ENCODE assay signal across 8 mouse cellular contexts in the genomic region with DNA sequence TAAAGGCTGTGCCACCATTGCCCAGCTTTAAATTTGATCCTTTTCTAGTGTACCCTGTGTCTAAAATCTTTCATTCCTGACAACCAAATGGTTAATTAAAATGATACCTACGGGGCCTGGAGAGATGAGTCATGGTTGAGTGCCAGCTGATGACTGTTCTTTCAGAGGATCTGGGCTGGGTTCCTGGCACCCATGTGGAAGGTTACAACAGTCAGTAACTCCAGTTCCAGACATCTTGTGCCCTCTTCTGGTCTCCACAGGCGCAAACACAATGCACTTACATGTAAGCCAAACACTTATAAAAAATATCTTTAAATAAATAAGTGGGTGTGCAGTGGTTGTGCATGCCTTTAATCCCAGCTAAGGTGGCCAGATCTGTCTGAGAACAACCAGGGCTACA. TPM values are rescaled to one million over a fixed set of nuclear protein-coding genes. Genes with fewer than 3 reads are reported as not detected.
DNase-seq lines count a peak whose midpoint lies in the region; ATAC-seq lines count a peak whose summit lies in the region.

No protein-coding gene starts in this region.

- no peaks in the 10 kb centered on the region for H3K27me3 ChIP-seq in erythroblast, embryonic 14.5 days (ENCODE audit: control insufficient read depth)
- H3K27me3 ChIP-seq in lung, embryonic 15.5 days, result no peaks in the 10 kb centered on the region
- H3K27me3 ChIP-seq in liver, embryonic 15.5 days, result no peaks in the 10 kb centered on the region

- H3K4me1 ChIP-seq in erythroblast, embryonic 14.5 days (ENCODE audit: control insufficient read depth), result peaks cover 65% of the 10 kb centered on the region
- H3K4me1 ChIP-seq in lung, embryonic 15.5 days, result peaks cover 15% of the 10 kb centered on the region
- H3K4me1 ChIP-seq in liver, embryonic 15.5 days (replicated peaks), result peaks cover 50% of the 10 kb centered on the region

- H3K36me3 ChIP-seq in erythroblast, embryonic 14.5 days (ENCODE audit: control insufficient read depth), result peaks cover 65% of the 10 kb centered on the region
- peaks cover 23% of the 10 kb centered on the region for H3K36me3 ChIP-seq in lung, embryonic 15.5 days
- H3K36me3 ChIP-seq in liver, embryonic 15.5 days (replicated peaks), result peaks cover 41% of the 10 kb centered on the region

- peak overlapping the region; percentile 84 for H3K4me3 ChIP-seq in erythroblast, embryonic 14.5 days (replicated peaks)
- no peak overlapping the region for H3K4me3 ChIP-seq in lung, embryonic 15.5 days
- H3K4me3 ChIP-seq in liver, embryonic 15.5 days (replicated peaks), result peak overlapping the region; percentile 84; the same call in 1 of the 2 replicates

- 72% methylated on average over 2 of the region's 2 CpGs for WGBS in lung, embryonic 15.5 days
- 85% methylated on average over 2 of the region's 2 CpGs for WGBS in liver, embryonic 15.5 days (ENCODE audit: insufficient replicate concordance)

- no peak for DNase-seq in lung, adult 18-20 months
- DNase-seq in adipocyte (ENCODE audit: low spot score), result peak; percentile 36
- DNase-seq in embryo, embryonic 9.5 days (ENCODE audit: extremely low spot score), result no peak

- H3K27ac ChIP-seq in lung, embryonic 15.5 days, result no peak overlapping the region
- H3K27ac ChIP-seq in liver, embryonic 15.5 days (replicated peaks), result peak overlapping the region; percentile 96

- no peak overlapping the region for H3K9ac ChIP-seq in lung, embryonic 15.5 days
- 0 out of 2 replicates have a peak overlapping the region, but pooled peaks have one; percentile 78 for H3K9ac ChIP-seq in liver, embryonic 15.5 days

- peaks cover 7% of the 10 kb centered on the region for H3K9me3 ChIP-seq in erythroblast, embryonic 14.5 days (ENCODE audit: control insufficient read depth, low read length)
- H3K9me3 ChIP-seq in lung, embryonic 15.5 days, result no peaks in the 10 kb centered on the region
- H3K9me3 ChIP-seq in liver, embryonic 15.5 days (replicated peaks), result no peaks in the 10 kb centered on the region

- peak overlapping the region; percentile 68; the same call in 1 of the 2 replicates for H3K4me2 ChIP-seq in lung, embryonic 15.5 days
- peak overlapping the region; percentile 84 for H3K4me2 ChIP-seq in liver, embryonic 15.5 days

- no peak for ATAC-seq in erythroblast, adult 5-6 weeks (replicated peaks; ENCODE audit: low FRiP score, poor library complexity, severe bottlenecking)
- ATAC-seq in lung, embryonic 15.5 days (ENCODE audit: borderline replicate concordance, extremely low read depth, low FRiP score, low TSS enrichment), result no peak
- ATAC-seq in liver, embryonic 15.5 days (ENCODE audit: insufficient read depth), result no peak
- no peak for ATAC-seq in inflammation-experienced regulatory T-cells, adult 6 months

RNA-seq across cellular contexts. Expression of a gene that starts 1.0 kb away (rescaled TPM):
- 0.37 and 0.42 TPM in 2 replicates for polyA plus RNA-seq in erythroblast, embryonic 14.5 days (2012)
- total RNA-seq in erythroblast, adult 5-6 weeks (2015; ENCODE audit: low replicate concordance), result 5.6 and 9.2 TPM in 2 replicates
- total RNA-seq in erythroblast, adult 5-6 weeks (2017; ENCODE audit: low replicate concordance), result 7.2 and 8.2 TPM in 2 replicates
- 34.8 and 39.0 TPM in 2 replicates for polyA plus RNA-seq in lung, embryonic 15.5 days (2015; fragmentation: Nextera tagmentation; extraction: Ambion mirVana)
- 15.8 and 16.5 TPM in 2 replicates for polyA plus RNA-seq in liver, embryonic 15.5 days (2015; fragmentation: Nextera tagmentation; extraction: Ambion mirVana)
- 10 to 100 TPM; 40.2 to 42.7 (median 41.7) TPM for polyA plus RNA-seq in inflammation-experienced regulatory T-cells, adult 6 months (2017; shearing (Covaris generic))

RNA-seq across cellular contexts. Expression of a gene that starts 38.2 kb away (rescaled TPM):
- 0.63 and 1.1 TPM in 2 replicates for polyA plus RNA-seq in erythroblast, embryonic 14.5 days (2012)
- total RNA-seq in erythroblast, adult 5-6 weeks (2015; ENCODE audit: low replicate concordance), result 226 and 242 TPM in 2 replicates
- 369 and 410 TPM in 2 replicates for total RNA-seq in erythroblast, adult 5-6 weeks (2017; ENCODE audit: low replicate concordance)
- 27.3 and 29.3 TPM in 2 replicates for polyA plus RNA-seq in lung, embryonic 15.5 days (2015; fragmentation: Nextera tagmentation; extraction: Ambion mirVana)
- 35.3 and 39.2 TPM in 2 replicates for polyA plus RNA-seq in liver, embryonic 15.5 days (2015; fragmentation: Nextera tagmentation; extraction: Ambion mirVana)
- 10 to 100 TPM in 2 of 3 experiments, 1 to 10 TPM in 1; 8.7 to 15.5 (median 12.7) TPM for polyA plus RNA-seq in inflammation-experienced regulatory T-cells, adult 6 months (2017; shearing (Covaris generic))

RNA-seq across cellular contexts. Expression of a gene that starts 56.0 kb away (rescaled TPM):
- not detected in 2 replicates for polyA plus RNA-seq in erythroblast, embryonic 14.5 days (2012)
- total RNA-seq in erythroblast, adult 5-6 weeks (2015; ENCODE audit: low replicate concordance), result not detected in 2 replicates
- total RNA-seq in erythroblast, adult 5-6 weeks (2017; ENCODE audit: low replicate concordance), result not detected in 2 replicates
- polyA plus RNA-seq in lung, embryonic 15.5 days (2015; fragmentation: Nextera tagmentation; extraction: Ambion mirVana), result not detected in 2 replicates
- polyA plus RNA-seq in liver, embryonic 15.5 days (2015; fragmentation: Nextera tagmentation; extraction: Ambion mirVana), result not detected in 2 replicates
- not detected for polyA plus RNA-seq in inflammation-experienced regulatory T-cells, adult 6 months (2017; shearing (Covaris generic))

Comparison
In these comparisons a context has a peak if more than half of its experiments do, and no peak if none do; other contexts are left out.
1. RNA of a gene that starts 1.0 kb away (polyA plus RNA-seq): 40.2 to 42.7 TPM in inflammation-experienced regulatory T-cells, adult 6 months, 34.8 to 39.0 TPM in lung, embryonic 15.5 days and 15.8 to 16.5 TPM in liver, embryonic 15.5 days; 0.37 to 0.42 TPM in erythroblast, embryonic 14.5 days; every median in the first group is over 10 times any median in the second.